Mouse (Mus musculus) stomach, embryonic 16.5 days (tissue): ENCODE data around the gene Tnnc1. TPM values are rescaled to one million over a fixed set of nuclear protein-coding genes. Genes with fewer than 3 reads are reported as not detected.

Source experiments
- ATAC-seq: fragments of 200-750 bp; cut with Nextera tagmentation; 2 replicates; pipeline ENCODE4 v1.8.0; 2017; ENCODE audit warnings: moderate number of reproducible peaks, moderate TSS enrichment; ENCODE audit not compliant: insufficient read depth, low FRiP score
- H3K27ac ChIP-seq: fragments of 300-500 bp; sonication (generic); 2 replicates; pipeline ENCODE4 v1.5.1; 2014; ENCODE audit warnings: low read length
- H3K27me3 ChIP-seq: fragments of 300-500 bp; sonication (generic); 2 replicates; pipeline ENCODE4 v1.6.1; 2014; ENCODE audit warnings: low read length, control low read depth, mixed read lengths; ENCODE audit not compliant: control insufficient read depth, insufficient read depth
- H3K36me3 ChIP-seq: fragments of 300-500 bp; sonication (generic); 2 replicates; pipeline ENCODE4 v1.6.1; 2014; ENCODE audit warnings: low read length; ENCODE audit not compliant: control insufficient read depth, insufficient read depth
- H3K4me1 ChIP-seq: fragments of 300-500 bp; sonication (generic); 2 replicates; pipeline ENCODE4 v1.6.1; 2014; ENCODE audit warnings: low read length, control low read depth, mixed read lengths; ENCODE audit not compliant: control insufficient read depth, insufficient read depth
- H3K4me2 ChIP-seq: fragments of 300-500 bp; sonication (generic); 2 replicates; pipeline ENCODE4 v1.6.1; 2014; ENCODE audit warnings: low read depth, low read length, mixed read lengths
- H3K4me3 ChIP-seq: fragments of 300-500 bp; sonication (generic); replicated peaks from 2 replicates; pipeline ENCODE4 v1.5.1; 2014; ENCODE audit warnings: mild to moderate bottlenecking, low read length
- H3K9ac ChIP-seq: fragments of 300-500 bp; sonication (generic); 2 replicates; pipeline ENCODE4 v1.6.1; 2014; ENCODE audit warnings: low read length
- H3K9me3 ChIP-seq: fragments of 300-500 bp; sonication (generic); replicated peaks from 2 replicates; pipeline ENCODE4 v1.6.1; 2016; ENCODE audit warnings: low read length, control low read depth; ENCODE audit not compliant: control insufficient read depth
- WGBS: fragments of 180-500 bp; shearing (Covaris S2); extraction: QIAGEN DNeasy Blood & Tissue Kit; methylation state at CpG from one replicate; pipeline ENCODE4 v1.1.7; 2014; 5-methylcytosine and 5-hydroxymethylcytosine counted together
- polyA plus RNA-seq: library from polyadenylated mRNA; unstranded; fragments of >200 nt; fragmentation: Nextera tagmentation; extraction: Ambion mirVana; gene quantifications from 2 replicates; pipeline ENCODE4 v1.2.1, GENCODE M21; 2015

The Tnnc1 gene
- polyA plus RNA-seq, 1 experiment from 2014 or later, result 46.9 TPM

DNA sequence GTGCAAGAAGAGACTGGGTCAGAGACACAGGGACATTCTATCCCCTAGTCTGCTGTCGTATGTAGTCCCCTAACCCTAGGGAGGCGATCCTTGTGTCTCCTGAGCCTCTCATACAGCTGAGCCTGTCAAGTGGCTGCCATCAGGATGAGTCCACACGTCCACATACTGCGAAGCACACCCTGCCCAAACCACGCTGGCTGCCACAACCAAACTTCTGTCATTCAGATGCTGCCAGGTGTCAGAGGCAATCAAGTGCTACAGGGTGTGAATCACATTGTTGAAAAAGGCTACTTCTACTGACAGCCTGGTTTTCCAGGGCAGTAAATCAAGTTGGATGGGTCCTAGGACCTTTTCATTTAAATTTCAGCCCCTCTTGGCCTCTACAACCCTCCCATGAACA lies 30.4 kb upstream of the Tnnc1 start:
- 90% methylated on average over 5 of the region's 5 CpGs for WGBS
- Histone ChIP-seq H3K27ac (no peak overlapping the region), H3K4me1 (no peaks in the 10 kb centered on the region), H3K4me3 (no peak overlapping the region), H3K27me3 (no peaks in the 10 kb centered on the region), H3K36me3 (peaks cover 54% of the 10 kb centered on the region), H3K9me3 (no peaks in the 10 kb centered on the region), H3K4me2 (no peak overlapping the region), H3K9ac (no peak overlapping the region)
- ATAC-seq, result no peak

DNA sequence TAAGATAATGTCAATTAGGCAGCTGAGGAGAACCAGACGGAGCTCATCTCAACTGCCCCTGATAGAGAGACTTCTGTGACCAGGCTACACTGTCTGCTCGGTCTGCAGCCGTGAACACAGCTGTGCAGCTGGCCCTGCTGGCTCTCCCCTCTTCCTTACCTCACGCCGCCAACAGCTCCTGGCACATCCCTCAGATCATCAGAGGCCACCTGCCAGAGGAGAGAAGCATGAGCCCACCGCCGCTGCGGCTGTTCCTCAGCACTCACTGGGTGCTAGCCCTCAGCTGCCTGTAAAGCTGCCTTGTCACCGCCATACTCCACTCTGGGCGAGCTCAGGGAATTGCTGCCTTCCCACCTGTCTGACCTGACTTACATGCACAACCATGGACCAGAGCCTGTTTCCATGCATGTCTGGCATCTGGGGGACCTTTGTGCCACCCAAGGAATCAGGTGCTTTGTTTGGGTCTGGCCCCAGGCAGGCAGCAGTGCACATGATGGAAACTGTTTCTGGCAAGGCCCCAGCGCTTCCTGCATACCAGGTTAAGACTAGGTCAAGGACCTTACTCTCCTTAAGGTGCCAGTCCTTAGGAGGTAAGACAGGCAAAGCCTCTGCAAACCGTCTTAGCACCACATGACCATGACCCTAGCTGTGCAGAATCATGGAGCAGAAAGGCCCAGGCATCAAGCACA lies 28.3 kb upstream of the Tnnc1 start:
- ATAC-seq, result no peak
- no peak overlapping the region for H3K9ac ChIP-seq
- no peak overlapping the region for H3K4me3 ChIP-seq
- no peaks in the 10 kb centered on the region for H3K9me3 ChIP-seq
- no peaks in the 10 kb centered on the region for H3K4me1 ChIP-seq
- H3K27ac ChIP-seq, result no peak overlapping the region
- no peaks in the 10 kb centered on the region for H3K27me3 ChIP-seq
- WGBS, result 90% methylated on average over 12 of the region's 12 CpGs
- H3K4me2 ChIP-seq, result no peak overlapping the region
- H3K36me3 ChIP-seq, result peaks cover 64% of the 10 kb centered on the region

- no peaks in the 10 kb centered on the region for H3K27me3 ChIP-seq
- no peak overlapping the region for H3K4me3 ChIP-seq
- no peak for ATAC-seq
- WGBS, result 84% methylated on average over 4 of the region's 4 CpGs
- peaks cover 68% of the 10 kb centered on the region for H3K36me3 ChIP-seq
- H3K4me1 ChIP-seq, result no peaks in the 10 kb centered on the region
- H3K4me2 ChIP-seq, result no peak overlapping the region
- no peaks in the 10 kb centered on the region for H3K9me3 ChIP-seq
- H3K9ac ChIP-seq, result no peak overlapping the region
- H3K27ac ChIP-seq, result no peak overlapping the region
These were observed 26.6 kb upstream of the Tnnc1 start for GRCm38 (mm10) chr14:31181512-31181911.

DNA sequence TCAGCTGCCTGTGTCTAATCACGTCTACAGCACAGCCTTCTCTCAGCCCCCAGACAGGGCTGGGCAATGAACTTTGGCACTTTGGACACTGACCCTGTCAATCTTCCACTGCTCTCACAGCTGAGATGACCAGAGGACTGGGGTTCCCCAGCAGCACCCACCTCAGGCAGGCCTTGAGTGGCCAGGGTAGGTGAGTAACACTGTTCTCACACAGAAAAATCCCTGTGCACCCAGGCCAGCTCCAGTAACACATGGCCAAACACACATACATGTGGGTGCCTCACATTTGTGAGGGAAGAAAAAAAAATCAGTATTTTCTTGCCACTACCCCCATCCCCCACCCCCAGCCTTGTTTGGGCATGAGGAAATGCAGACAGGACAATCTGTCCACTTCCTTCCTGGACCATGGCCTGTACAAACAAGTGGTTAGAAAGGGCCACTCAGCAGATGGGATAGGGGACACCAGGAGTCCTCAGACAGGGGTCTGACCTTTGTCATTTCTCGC lies 25.3 kb upstream of the Tnnc1 start:
- Histone ChIP-seq H3K27ac (peak overlapping the region; percentile 31; the same call in 1 of the 2 replicates), H3K4me2 (no peak overlapping the region), H3K27me3 (no peaks in the 10 kb centered on the region), H3K9ac (no peak overlapping the region), H3K4me1 (no peaks in the 10 kb centered on the region), H3K4me3 (no peak overlapping the region), H3K9me3 (no peaks in the 10 kb centered on the region), H3K36me3 (peaks cover 71% of the 10 kb centered on the region)
- ATAC-seq, result no peak
- WGBS, result 70% methylated on average over 2 of the region's 2 CpGs

GRCm38 (mm10) chr14:31183541-31183940 lies 24.6 kb upstream of the Tnnc1 start:
- Histone ChIP-seq H3K4me1 (no peaks in the 10 kb centered on the region), H3K36me3 (peaks cover 75% of the 10 kb centered on the region), H3K4me2 (no peak overlapping the region), H3K9ac (no peak overlapping the region), H3K9me3 (no peaks in the 10 kb centered on the region), H3K27me3 (no peaks in the 10 kb centered on the region), H3K27ac (peak overlapping the region; percentile 41), H3K4me3 (no peak overlapping the region)
- no peak for ATAC-seq
- 75% methylated on average over 5 of the region's 5 CpGs for WGBS

GRCm38 (mm10) chr14:31184195-31184594 lies 23.9 kb upstream of the Tnnc1 start:
- 91% methylated on average over 12 of the region's 12 CpGs for WGBS
- peaks cover 78% of the 10 kb centered on the region for H3K36me3 ChIP-seq
- H3K27me3 ChIP-seq, result no peaks in the 10 kb centered on the region
- no peak overlapping the region for H3K4me2 ChIP-seq
- H3K9me3 ChIP-seq, result no peaks in the 10 kb centered on the region
- no peaks in the 10 kb centered on the region for H3K4me1 ChIP-seq
- H3K27ac ChIP-seq, result no peak overlapping the region; the same call in 1 of the 2 replicates
- no peak for ATAC-seq
- no peak overlapping the region for H3K9ac ChIP-seq
- no peak overlapping the region for H3K4me3 ChIP-seq

DNA sequence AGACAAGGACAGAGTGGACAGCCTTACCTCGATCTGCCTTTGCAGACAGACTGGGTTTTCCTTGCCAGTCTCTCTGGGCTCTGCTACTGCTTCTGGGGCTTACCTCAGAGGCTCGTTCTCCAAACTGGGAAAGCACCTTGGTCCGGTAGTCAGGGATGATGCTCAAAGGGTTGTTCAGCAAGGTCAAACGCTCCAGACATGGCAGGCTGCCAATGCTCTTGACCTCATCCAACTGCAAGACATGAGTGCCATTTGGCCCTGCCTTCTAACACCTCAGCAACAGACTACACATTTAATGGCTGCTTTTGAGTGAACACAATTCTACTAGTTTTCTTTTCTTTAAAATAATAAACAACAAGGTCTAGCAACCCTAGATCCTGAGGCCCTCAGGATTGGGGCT lies 21.5 kb upstream of the Tnnc1 start:
- Histone ChIP-seq H3K27ac (no peak overlapping the region), H3K36me3 (peaks cover 71% of the 10 kb centered on the region), H3K9me3 (no peaks in the 10 kb centered on the region), H3K4me3 (no peak overlapping the region), H3K9ac (no peak overlapping the region), H3K27me3 (no peaks in the 10 kb centered on the region), H3K4me2 (no peak overlapping the region), H3K4me1 (no peaks in the 10 kb centered on the region)
- 81% methylated on average over 4 of the region's 4 CpGs for WGBS
- no peak for ATAC-seq

- Histone ChIP-seq H3K9ac (no peak overlapping the region), H3K4me3 (no peak overlapping the region), H3K9me3 (no peaks in the 10 kb centered on the region), H3K27ac (peak overlapping the region; percentile 48), H3K4me1 (no peaks in the 10 kb centered on the region), H3K27me3 (no peaks in the 10 kb centered on the region), H3K4me2 (no peak overlapping the region), H3K36me3 (peaks cover 66% of the 10 kb centered on the region)
- WGBS, result 65% methylated on average over 6 of the region's 6 CpGs
- ATAC-seq, result peak; percentile 56; the same call in 1 of the 2 replicates
These were observed 19.3 kb upstream of the Tnnc1 start for GRCm38 (mm10) chr14:31188771-31189181.

DNA sequence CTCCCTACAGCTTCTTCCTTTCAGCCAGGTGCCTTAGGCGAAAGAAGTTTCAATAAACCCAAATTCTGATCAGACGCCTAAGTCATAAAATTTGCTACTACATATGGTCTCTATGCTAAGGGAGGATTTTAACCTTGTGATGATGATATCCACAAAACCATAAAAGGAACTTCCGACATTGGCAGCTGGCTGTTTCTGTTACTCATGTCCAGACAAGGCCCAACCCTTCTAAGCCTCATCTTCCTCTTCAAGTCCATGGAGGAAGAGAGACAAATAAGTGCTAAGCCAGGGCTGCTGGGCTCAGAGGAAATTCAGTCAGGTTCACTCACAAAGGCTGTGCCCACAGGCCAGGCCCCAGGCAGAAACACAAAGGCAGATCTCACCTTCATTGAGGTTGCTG lies 18.8 kb upstream of the Tnnc1 start:
- H3K27ac ChIP-seq, result peak overlapping the region; percentile 48; the same call in 1 of the 2 replicates
- H3K4me2 ChIP-seq, result no peak overlapping the region
- H3K36me3 ChIP-seq, result peaks cover 60% of the 10 kb centered on the region
- no peak overlapping the region for H3K4me3 ChIP-seq
- WGBS, result 92% methylated on average over 3 of the region's 3 CpGs
- no peak for ATAC-seq
- H3K9ac ChIP-seq, result no peak overlapping the region
- H3K4me1 ChIP-seq, result no peaks in the 10 kb centered on the region
- no peaks in the 10 kb centered on the region for H3K27me3 ChIP-seq
- H3K9me3 ChIP-seq, result no peaks in the 10 kb centered on the region
